Mouse (Mus musculus) brain, embryonic 14.5 days (tissue): ENCODE data around the gene Add1.

Experiments
- CTCF ChIP-seq: fragments of 200-500 bp; IDR thresholded peaks from 2 replicates; pipeline ENCODE4 v1.5.1; 2012; ENCODE audit warnings: inconsistent platforms, mild to moderate bottlenecking, moderate library complexity, borderline replicate concordance; ENCODE audit not compliant: insufficient read depth, insufficient read length; ENCODE audit errors: extremely low read depth
- POLR2A ChIP-seq: fragments of 200-500 bp; IDR thresholded peaks from 2 replicates; pipeline ENCODE4 v1.6.1; 2012; ENCODE audit warnings: mild to moderate bottlenecking, inconsistent platforms, borderline replicate concordance; ENCODE audit not compliant: poor library complexity, insufficient read depth, insufficient read length, severe bottlenecking; ENCODE audit errors: extremely low read depth

DNA sequence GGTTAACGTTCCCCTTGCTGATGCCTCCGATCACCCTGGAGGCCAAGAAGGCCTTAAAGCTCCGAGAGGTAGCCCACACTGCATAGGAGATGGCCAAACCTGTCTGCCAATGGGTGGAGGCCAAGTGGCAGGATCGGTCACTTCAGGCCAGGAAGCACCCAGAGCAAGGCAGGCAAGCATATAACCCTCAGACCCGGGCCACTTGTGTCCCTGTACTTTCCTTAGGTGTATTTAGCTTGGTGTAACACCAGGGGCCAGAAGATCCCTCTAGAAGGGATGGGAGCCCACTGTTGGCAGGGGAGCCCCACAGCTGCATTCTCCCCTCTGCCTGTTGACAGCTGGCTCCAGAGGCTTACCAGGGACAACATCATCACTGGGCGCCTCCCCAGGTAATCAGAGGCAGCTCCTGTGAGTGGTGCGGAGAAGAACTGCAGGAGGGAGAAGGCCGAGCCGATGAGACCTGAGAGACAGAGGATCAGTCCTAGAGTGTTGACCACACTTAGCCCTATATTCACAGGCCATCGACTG, 62.3 kb downstream of the Add1 start:
- TF ChIP-seq POLR2A (no peak), CTCF (no peak)
